Mouse (Mus musculus) hindbrain, embryonic 15.5 days (tissue): ENCODE measurements around the gene Mkln1. TPM values are rescaled to one million over a fixed set of nuclear protein-coding genes. Genes with fewer than 3 reads are reported as not detected.
A peak's percentile ranks its signal among the peaks of the same experiment; 100 is the strongest.

Experiments
- ATAC-seq: fragments of 200-750 bp; cut with Nextera tagmentation; 2 replicates; pipeline ENCODE4 v1.8.0; 2017; ENCODE audit warnings: low read depth, moderate number of reproducible peaks, moderate TSS enrichment; ENCODE audit not compliant: low FRiP score
- H3K27ac ChIP-seq: fragments of 300-500 bp; sonication (generic); replicated peaks from 2 replicates; pipeline ENCODE4 v1.5.1; 2015; ENCODE audit warnings: mild to moderate bottlenecking, inconsistent platforms
- H3K27me3 ChIP-seq: fragments of 300-500 bp; sonication (generic); 2 replicates; pipeline ENCODE4 v1.6.1; 2015; ENCODE audit warnings: control low read depth, inconsistent platforms
- H3K36me3 ChIP-seq: fragments of 300-500 bp; sonication (generic); 2 replicates; pipeline ENCODE4 v1.6.1; 2015; ENCODE audit warnings: control low read depth, inconsistent platforms
- H3K4me1 ChIP-seq: fragments of 300-500 bp; sonication (generic); replicated peaks from 2 replicates; pipeline ENCODE4 v1.6.1; 2015; ENCODE audit warnings: control low read depth, inconsistent platforms
- H3K4me2 ChIP-seq: fragments of 300-500 bp; sonication (generic); 2 replicates; pipeline ENCODE4 v1.6.1; 2015; ENCODE audit warnings: moderate library complexity, mild to moderate bottlenecking, inconsistent platforms
- H3K4me3 ChIP-seq: fragments of 300-500 bp; sonication (generic); 2 replicates; pipeline ENCODE4 v1.5.1; 2015; ENCODE audit warnings: mild to moderate bottlenecking, inconsistent platforms
- H3K9ac ChIP-seq: fragments of 300-500 bp; sonication (generic); 2 replicates; pipeline ENCODE4 v1.6.1; 2015; ENCODE audit warnings: inconsistent platforms
- H3K9me3 ChIP-seq: fragments of 300-500 bp; sonication (generic); 2 replicates; pipeline ENCODE4 v1.6.1; 2016; ENCODE audit warnings: control low read depth, inconsistent platforms
- WGBS: fragments of 180-500 bp; shearing (Covaris S2); methylation state at CpG from one replicate; pipeline ENCODE4 v1.1.7; 2015; 5-methylcytosine and 5-hydroxymethylcytosine counted together
- polyA plus RNA-seq: library from polyadenylated mRNA; unstranded; fragments of >200 nt; fragmentation: Nextera tagmentation; extraction: Ambion mirVana; gene quantifications from 2 replicates; pipeline ENCODE4 v1.2.1, GENCODE M21; 2015

Gene Mkln1
- polyA plus RNA-seq, 1 experiment from 2014 or later, result 120 TPM

DNA sequence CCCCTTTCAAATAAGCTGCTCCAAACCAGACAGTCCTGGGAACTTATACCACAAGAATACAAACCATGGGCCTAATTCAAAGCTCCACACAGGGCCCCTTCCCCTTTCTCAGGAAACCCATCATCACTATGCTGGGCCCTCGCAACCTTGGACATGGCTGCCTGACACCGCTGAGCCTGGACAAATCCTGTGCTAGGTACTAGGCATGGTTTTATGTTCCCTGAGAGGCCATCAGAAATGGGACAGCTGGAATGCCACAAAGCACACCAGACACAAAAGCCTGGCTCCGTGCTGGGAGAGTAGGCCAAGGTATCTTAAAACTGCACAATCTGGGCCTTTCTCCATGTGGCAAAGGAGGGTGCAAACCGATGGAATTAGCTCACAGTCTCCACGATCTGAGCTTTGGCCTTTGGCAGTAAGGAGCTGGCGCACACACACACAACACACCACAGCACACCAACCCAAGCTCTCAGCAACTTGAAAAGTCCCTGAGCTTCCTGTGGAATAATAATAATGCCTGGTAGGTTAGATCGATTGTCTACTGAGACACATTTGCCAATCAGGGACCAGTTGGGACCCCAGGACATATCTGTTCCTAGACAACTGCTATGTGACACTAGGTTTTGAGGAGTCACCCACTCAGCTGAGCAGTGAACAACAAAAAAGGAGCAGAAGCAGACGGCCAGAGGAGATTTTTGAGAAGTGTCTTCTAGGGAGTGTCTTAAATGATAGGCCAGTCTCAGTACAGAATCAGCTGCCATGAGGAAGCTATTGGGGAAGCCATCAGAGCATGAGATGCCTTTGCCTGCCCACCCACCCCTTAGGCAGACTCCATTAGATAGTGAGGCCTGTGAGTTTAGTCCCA is 123.2 kb downstream of the Mkln1 start:
- 80% methylated on average over 8 of the region's 8 CpGs for WGBS
- no peaks in the 10 kb centered on the region for H3K27me3 ChIP-seq
- peak overlapping the region; percentile 39; the same call in 1 of the 2 replicates for H3K27ac ChIP-seq
- H3K9ac ChIP-seq, result no peak overlapping the region
- H3K4me2 ChIP-seq, result no peak overlapping the region
- peaks cover 24% of the 10 kb centered on the region for H3K4me1 ChIP-seq
- H3K9me3 ChIP-seq, result no peaks in the 10 kb centered on the region
- H3K4me3 ChIP-seq, result no peak overlapping the region
- ATAC-seq, result no peak
- peaks cover 13% of the 10 kb centered on the region for H3K36me3 ChIP-seq

GRCm38 (mm10) chr6:31522478-31522877 is 123.9 kb downstream of the Mkln1 start:
- Histone ChIP-seq H3K4me3 (no peak overlapping the region), H3K27me3 (no peaks in the 10 kb centered on the region), H3K27ac (no peak overlapping the region), H3K9ac (no peak overlapping the region), H3K9me3 (no peaks in the 10 kb centered on the region), H3K4me2 (no peak overlapping the region), H3K4me1 (peaks cover 24% of the 10 kb centered on the region), H3K36me3 (peaks cover 13% of the 10 kb centered on the region)
- 81% methylated on average over 4 of the region's 4 CpGs for WGBS
- ATAC-seq, result no peak

GRCm38 (mm10) chr6:31523039-31523438 is 124.5 kb downstream of the Mkln1 start:
- Histone ChIP-seq H3K9me3 (no peaks in the 10 kb centered on the region), H3K36me3 (peaks cover 13% of the 10 kb centered on the region), H3K4me2 (no peak overlapping the region), H3K27ac (peak overlapping the region; percentile 60), H3K4me1 (peaks cover 24% of the 10 kb centered on the region), H3K4me3 (no peak overlapping the region), H3K9ac (no peak overlapping the region), H3K27me3 (no peaks in the 10 kb centered on the region)
- no peak for ATAC-seq
- 47% methylated on average over 5 of the region's 5 CpGs for WGBS

DNA sequence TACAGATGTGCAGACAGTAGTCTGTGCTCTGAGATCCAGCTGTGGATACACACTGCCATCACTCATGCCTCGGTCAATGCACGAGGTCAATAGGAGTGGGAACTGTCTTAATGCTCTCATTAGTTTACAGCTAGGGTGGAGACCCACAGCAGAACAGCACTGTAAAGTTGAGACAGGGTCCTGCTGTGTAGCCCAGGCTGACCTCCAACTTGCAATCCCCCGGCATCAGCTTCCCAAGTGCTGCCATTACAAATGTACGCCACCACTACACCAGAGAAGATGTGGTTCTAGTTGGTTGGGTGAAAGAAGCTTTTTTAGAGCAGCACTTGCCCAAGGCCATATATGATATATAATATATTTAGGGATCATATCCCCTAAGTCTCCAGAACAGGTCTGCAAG is 125.1 kb downstream of the Mkln1 start:
- 92% methylated on average over 4 of the region's 4 CpGs for WGBS
- peak overlapping the region; percentile 60; the same call in 1 of the 2 replicates for H3K27ac ChIP-seq

DNA sequence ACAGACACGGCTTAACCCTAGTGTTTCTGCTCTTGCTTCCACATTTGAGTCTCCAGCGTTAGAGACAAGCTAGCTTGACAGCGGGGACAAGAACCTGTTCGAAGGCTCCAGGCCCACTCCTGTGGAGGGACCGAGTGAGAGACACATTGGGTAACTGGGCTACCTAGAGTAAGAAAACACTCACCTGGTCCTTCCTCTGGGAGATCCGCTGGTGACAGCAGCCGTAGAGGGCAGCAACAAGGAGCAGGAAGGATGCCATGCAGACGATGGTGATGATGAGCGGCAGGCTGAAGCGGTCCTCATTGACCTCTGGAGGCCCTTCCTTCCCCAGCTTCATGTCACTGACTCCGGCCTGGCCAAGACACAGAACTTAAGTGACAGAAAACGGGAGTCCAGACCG is 125.6 kb downstream of the Mkln1 start:
- no peak for ATAC-seq
- Histone ChIP-seq H3K4me3 (no peak overlapping the region), H3K9ac (no peak overlapping the region), H3K9me3 (no peaks in the 10 kb centered on the region), H3K27ac (no peak overlapping the region), H3K4me2 (no peak overlapping the region), H3K4me1 (peaks cover 24% of the 10 kb centered on the region), H3K36me3 (peaks cover 13% of the 10 kb centered on the region), H3K27me3 (no peaks in the 10 kb centered on the region)
- WGBS, result 94% methylated on average over 13 of the region's 13 CpGs

More for the DNA sequence above, 125.1 kb downstream of the Mkln1 start:
- H3K4me1 ChIP-seq, result peaks cover 24% of the 10 kb centered on the region
- H3K9me3 ChIP-seq, result no peaks in the 10 kb centered on the region
- no peak overlapping the region for H3K4me2 ChIP-seq
- H3K4me3 ChIP-seq, result no peak overlapping the region
- H3K36me3 ChIP-seq, result peaks cover 13% of the 10 kb centered on the region
- H3K9ac ChIP-seq, result no peak overlapping the region
- ATAC-seq, result no peak
- H3K27me3 ChIP-seq, result no peaks in the 10 kb centered on the region

GRCm38 (mm10) chr6:31524647-31525046 is 126.1 kb downstream of the Mkln1 start:
- no peak for ATAC-seq
- Histone ChIP-seq H3K27me3 (no peaks in the 10 kb centered on the region), H3K9ac (no peak overlapping the region), H3K36me3 (peaks cover 13% of the 10 kb centered on the region), H3K27ac (no peak overlapping the region), H3K9me3 (no peaks in the 10 kb centered on the region), H3K4me1 (peaks cover 24% of the 10 kb centered on the region), H3K4me3 (no peak overlapping the region), H3K4me2 (no peak overlapping the region)
- 94% methylated on average over 8 of the region's 8 CpGs for WGBS

- Histone ChIP-seq H3K27ac (no peak overlapping the region), H3K4me2 (no peak overlapping the region), H3K9me3 (no peaks in the 10 kb centered on the region), H3K9ac (no peak overlapping the region), H3K27me3 (no peaks in the 10 kb centered on the region), H3K4me1 (peaks cover 24% of the 10 kb centered on the region), H3K4me3 (no peak overlapping the region), H3K36me3 (peaks cover 13% of the 10 kb centered on the region)
- 73% methylated on average over 6 of the region's 6 CpGs for WGBS
- peak; percentile 64; the same call in 1 of the 2 replicates for ATAC-seq
Observed at GRCm38 (mm10) chr6:31525231-31525900, 126.8 kb downstream of the Mkln1 start.

GRCm38 (mm10) chr6:31526929-31527328 is 128.4 kb downstream of the Mkln1 start:
- H3K4me1 ChIP-seq, result peaks cover 11% of the 10 kb centered on the region
- 93% methylated on average over 5 of the region's 5 CpGs for WGBS
- ATAC-seq, result no peak
- no peak overlapping the region for H3K4me3 ChIP-seq
- H3K27ac ChIP-seq, result no peak overlapping the region
- H3K27me3 ChIP-seq, result no peaks in the 10 kb centered on the region
- H3K4me2 ChIP-seq, result no peak overlapping the region
- no peaks in the 10 kb centered on the region for H3K9me3 ChIP-seq
- no peak overlapping the region for H3K9ac ChIP-seq
- H3K36me3 ChIP-seq, result peaks cover 13% of the 10 kb centered on the region

DNA sequence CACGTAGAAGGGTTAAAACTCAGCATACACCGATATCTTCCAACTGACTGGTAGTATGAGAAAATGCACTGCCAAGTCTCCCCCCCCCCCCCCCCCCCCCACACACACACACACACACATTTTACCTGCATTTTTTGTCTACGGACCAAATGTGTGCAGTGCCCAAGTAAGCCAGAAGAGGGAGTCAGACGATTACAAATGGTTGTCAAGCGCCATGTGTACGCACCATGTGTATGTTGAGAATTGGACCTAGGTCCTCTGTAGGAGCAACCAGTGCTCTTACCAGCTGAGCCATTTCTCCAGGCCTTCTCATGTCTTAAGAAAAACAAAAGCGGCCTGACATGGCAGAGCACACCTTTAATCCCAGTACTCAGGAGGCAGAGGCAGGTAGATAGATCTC is 129.4 kb downstream of the Mkln1 start:
- WGBS, result 75% methylated on average over 7 of the region's 7 CpGs
- no peaks in the 10 kb centered on the region for H3K27me3 ChIP-seq
- H3K9me3 ChIP-seq, result no peaks in the 10 kb centered on the region
- H3K4me1 ChIP-seq, result peaks cover 8% of the 10 kb centered on the region
- ATAC-seq, result no peak
- H3K9ac ChIP-seq, result no peak overlapping the region
- H3K27ac ChIP-seq, result no peak overlapping the region
- H3K4me2 ChIP-seq, result no peak overlapping the region
- peaks cover 9% of the 10 kb centered on the region for H3K36me3 ChIP-seq
- H3K4me3 ChIP-seq, result no peak overlapping the region

DNA sequence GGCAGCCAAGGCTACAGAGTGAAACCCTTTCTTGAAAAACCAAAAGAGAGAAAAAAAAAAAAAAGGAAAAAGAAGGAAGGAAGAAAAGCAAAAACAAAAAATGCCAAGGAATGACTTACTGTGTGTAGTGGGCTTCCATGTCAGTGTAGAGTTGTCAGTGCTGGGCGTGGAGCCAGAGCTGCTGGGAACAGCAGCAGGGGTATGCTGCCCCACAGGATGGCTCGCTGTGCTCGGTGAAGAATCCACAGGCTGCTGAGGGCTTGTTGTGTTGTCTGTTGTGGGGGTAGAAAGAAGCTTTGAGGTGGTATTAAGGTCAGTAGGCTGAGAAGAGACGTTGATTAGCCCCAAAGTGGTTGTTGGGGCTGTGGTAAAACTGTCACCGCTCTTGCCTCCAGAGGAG is 129.8 kb downstream of the Mkln1 start:
- 79% methylated on average over 5 of the region's 5 CpGs for WGBS
- Histone ChIP-seq H3K27ac (no peak overlapping the region), H3K4me3 (no peak overlapping the region), H3K4me1 (peaks cover 3% of the 10 kb centered on the region), H3K36me3 (peaks cover 9% of the 10 kb centered on the region), H3K27me3 (no peaks in the 10 kb centered on the region), H3K4me2 (no peak overlapping the region), H3K9me3 (no peaks in the 10 kb centered on the region), H3K9ac (no peak overlapping the region)
- no peak for ATAC-seq

DNA sequence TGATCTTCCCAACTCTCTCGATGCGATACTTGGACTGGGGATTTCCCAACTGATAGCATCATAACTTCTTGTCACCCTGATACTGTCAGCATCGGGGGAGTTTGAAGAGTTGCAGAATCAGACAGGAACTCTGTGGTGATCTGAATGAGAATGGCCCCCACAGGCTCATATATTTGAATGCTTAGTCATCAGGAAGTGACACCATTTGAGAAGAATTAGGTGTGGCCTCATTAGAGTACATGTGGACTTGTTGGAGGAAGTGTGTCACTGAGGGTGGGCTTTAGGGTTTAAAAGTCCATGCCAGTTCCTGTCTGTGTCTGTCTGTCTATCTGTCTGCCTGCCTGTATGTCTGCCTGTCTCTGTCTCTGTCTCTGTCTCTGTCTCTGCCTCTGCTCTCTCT is 133.3 kb downstream of the Mkln1 start:
- no peaks in the 10 kb centered on the region for H3K27me3 ChIP-seq
- H3K4me3 ChIP-seq, result no peak overlapping the region
- H3K4me2 ChIP-seq, result no peak overlapping the region
- WGBS, result 92% methylated on average over 3 of the region's 3 CpGs
- no peaks in the 10 kb centered on the region for H3K9me3 ChIP-seq
- no peaks in the 10 kb centered on the region for H3K36me3 ChIP-seq
- no peak overlapping the region for H3K9ac ChIP-seq
- no peaks in the 10 kb centered on the region for H3K4me1 ChIP-seq
- ATAC-seq, result no peak
- H3K27ac ChIP-seq, result no peak overlapping the region

DNA sequence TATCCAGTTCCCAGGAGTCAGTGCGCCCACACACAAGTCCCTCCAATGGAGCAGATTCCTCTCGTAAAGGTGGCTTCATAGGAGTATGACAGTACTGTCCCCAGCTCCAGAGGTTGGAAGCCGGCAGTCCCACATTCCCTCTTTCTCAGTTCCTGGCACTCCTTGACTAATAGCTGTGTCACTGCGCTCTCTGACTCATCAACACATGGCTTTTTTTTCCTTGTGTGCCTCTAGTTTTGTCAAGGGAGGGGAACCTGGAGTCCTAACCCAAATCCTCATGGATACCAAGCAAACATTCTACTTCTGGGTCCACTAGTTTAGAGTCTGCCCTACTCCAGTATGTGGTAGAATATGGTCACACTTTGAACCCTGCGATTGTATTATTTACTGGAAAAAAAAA is 136.2 kb downstream of the Mkln1 start:
- Histone ChIP-seq H3K27me3 (no peaks in the 10 kb centered on the region), H3K36me3 (no peaks in the 10 kb centered on the region), H3K4me1 (no peaks in the 10 kb centered on the region; the same call in 1 of the 2 replicates), H3K9me3 (no peaks in the 10 kb centered on the region), H3K27ac (no peak overlapping the region), H3K9ac (no peak overlapping the region), H3K4me3 (no peak overlapping the region), H3K4me2 (no peak overlapping the region)
- no peak for ATAC-seq
- WGBS, result 96% methylated on average over 5 of the region's 5 CpGs
